21 mouse cellular contexts compared by ENCODE assay signal in genomic region chrX:99233035-99233434, GRCm38 (mm10).
DNase-seq lines count a peak whose midpoint lies in the region; ATAC-seq and TF ChIP-seq lines count a peak whose summit lies in the region.
"Had no signal": no experiment of that assay in that cellular context is flagged by ENCODE, and none has a peak within 500 bp of the region (broad histone marks: within the 10 kb centered on the region; RNA-seq: fewer than 3 reads in every experiment).

No protein-coding gene starts in this region.

- no peak for ATAC-seq in heart, embryonic 11.5 days (replicated peaks; ENCODE audit: insufficient number of reproducible peaks, low FRiP score, low TSS enrichment)
- peak; percentile 62 for ATAC-seq in lung, embryonic 16.5 days (ENCODE audit: low read depth)
- ATAC-seq: CD4-positive, CD25-positive, alpha-beta regulatory T cell, adult 4 months; intestine, embryonic 16.5 days; midbrain, embryonic 16.5 days had no signal

- no peaks in the 10 kb centered on the region for H3K9me3 ChIP-seq in heart, embryonic 11.5 days (replicated peaks; ENCODE audit: control insufficient read depth, low read length)
- no peaks in the 10 kb centered on the region for H3K9me3 ChIP-seq in lung, embryonic 16.5 days (ENCODE audit: control insufficient read depth, low read length)
- H3K9me3 ChIP-seq: embryonic facial prominence, embryonic 13.5 days; G1E; limb, embryonic 12.5 days had no signal

- H3K4me1 ChIP-seq in heart, embryonic 11.5 days (ENCODE audit: control insufficient read depth, insufficient read depth, low read length): no peaks in the 10 kb centered on the region
- peaks cover 13% of the 10 kb centered on the region for H3K4me1 ChIP-seq in brown adipose tissue, adult 24 weeks (ENCODE audit: control insufficient read depth, insufficient read depth, insufficient read length, low read length)
- peaks cover 4% of the 10 kb centered on the region for H3K4me1 ChIP-seq in lung, embryonic 16.5 days (replicated peaks; ENCODE audit: control insufficient read depth, insufficient read depth, low read length)

- no peak overlapping the region for H3K4me2 ChIP-seq in heart, embryonic 11.5 days
- no peak overlapping the region for H3K4me2 ChIP-seq in lung, embryonic 16.5 days (ENCODE audit: low read depth, low read length)
- H3K4me2 ChIP-seq: embryonic facial prominence, embryonic 13.5 days; hindbrain, embryonic 14.5 days; limb, embryonic 12.5 days had no signal

- WGBS in heart, embryonic 11.5 days (ENCODE audit: insufficient replicate concordance): 44% methylated on average over 3 of the region's 3 CpGs
- 63% methylated on average over 3 of the region's 3 CpGs for WGBS in lung, embryonic 16.5 days

- peaks cover 16% of the 10 kb centered on the region for H3K27me3 ChIP-seq in heart, embryonic 11.5 days (ENCODE audit: control insufficient read depth, insufficient read depth, low read length)
- no peaks in the 10 kb centered on the region; the same call in none of the 2 replicates for H3K27me3 ChIP-seq in lung, embryonic 16.5 days (ENCODE audit: control insufficient read depth, insufficient read depth, low read depth, low read length)

- no peak overlapping the region for H3K4me3 ChIP-seq in heart, embryonic 11.5 days (ENCODE audit: low read depth, low read length)
- H3K4me3 ChIP-seq in brown adipose tissue, adult 24 weeks (ENCODE audit: insufficient read depth, low read depth, low read length): no peak overlapping the region
- no peak overlapping the region for H3K4me3 ChIP-seq in lung, embryonic 16.5 days (ENCODE audit: low read length)
- H3K4me3 ChIP-seq in layer of hippocampus, adult 2 months: no peak overlapping the region
- H3K4me3 ChIP-seq: embryonic facial prominence, embryonic 13.5 days; limb, embryonic 12.5 days had no signal

- peak; percentile 14 to 46 for DNase-seq in adrenal gland, adult (ENCODE audit: inconsistent age in 2 of 2, low spot score in 1 of 2)
- no peak for DNase-seq in adrenal gland, postnatal 4 days (ENCODE audit: low spot score in 2 of 2)
- peak; percentile 21 to 72 for DNase-seq in heart, adult 9 months (ENCODE audit: low spot score in 2 of 2)
- no peak for DNase-seq in layer of hippocampus, adult 2 months (ENCODE audit: low spot score in 2 of 2)
- no peak for DNase-seq in cerebellum, adult 18-20 months
- DNase-seq: adrenal gland, adult 8-10 months; cerebellum, adult 11-12 months; gastrocnemius, postnatal 25 days; retina, postnatal 1 day; thymus, postnatal 4 days had no signal

- no peak overlapping the region for H3K27ac ChIP-seq in heart, embryonic 11.5 days (ENCODE audit: low read depth, low read length)
- H3K27ac ChIP-seq in brown adipose tissue, adult 24 weeks (replicated peaks; ENCODE audit: low read depth, low read length): peak overlapping the region; percentile 98
- no peak overlapping the region for H3K27ac ChIP-seq in lung, embryonic 16.5 days (ENCODE audit: low read length)
- no peak overlapping the region for H3K27ac ChIP-seq in layer of hippocampus, adult 2 months
- H3K27ac ChIP-seq: embryonic facial prominence, embryonic 13.5 days; hindbrain, embryonic 14.5 days; limb, embryonic 12.5 days; liver, embryonic 14.5 days had no signal

- H3K36me3 ChIP-seq in heart, embryonic 11.5 days (ENCODE audit: control insufficient read depth, insufficient read depth, low read length): no peaks in the 10 kb centered on the region
- H3K36me3 ChIP-seq in lung, embryonic 16.5 days (ENCODE audit: control insufficient read depth, insufficient read depth, low read length): no peaks in the 10 kb centered on the region
- H3K36me3 ChIP-seq: embryonic facial prominence, embryonic 13.5 days; G1E; limb, embryonic 12.5 days had no signal

- H3K9ac ChIP-seq in heart, embryonic 11.5 days (ENCODE audit: low read depth, low read length): no peak overlapping the region
- H3K9ac ChIP-seq in lung, embryonic 16.5 days (ENCODE audit: low read length): no peak overlapping the region
- H3K9ac ChIP-seq: embryonic facial prominence, embryonic 13.5 days; hindbrain, embryonic 14.5 days; limb, embryonic 12.5 days; liver, embryonic 14.5 days had no signal

- TF ChIP-seq CTCF in layer of hippocampus, adult 2 months (conservative IDR thresholded peaks at IDR 0.05): no peak

Comparison
In these comparisons a context has a peak if more than half of its experiments do, and no peak if none do; other contexts are left out.
1. DNase-seq: peak in adrenal gland, adult (2 of 2) and heart, adult 9 months (2 of 2); none in adrenal gland, postnatal 4 days (0 of 2), layer of hippocampus, adult 2 months (0 of 2) and cerebellum, adult 18-20 months (0 of 2).